Mouse (Mus musculus): ENCODE data around the gene Nebl. TPM values are rescaled to one million over a fixed set of nuclear protein-coding genes. Genes with fewer than 3 reads are reported as not detected.

Nebl gene
- total RNA-seq, 2 experiments from 2014 or later = 0.32 to 0.81 TPM

DNA sequence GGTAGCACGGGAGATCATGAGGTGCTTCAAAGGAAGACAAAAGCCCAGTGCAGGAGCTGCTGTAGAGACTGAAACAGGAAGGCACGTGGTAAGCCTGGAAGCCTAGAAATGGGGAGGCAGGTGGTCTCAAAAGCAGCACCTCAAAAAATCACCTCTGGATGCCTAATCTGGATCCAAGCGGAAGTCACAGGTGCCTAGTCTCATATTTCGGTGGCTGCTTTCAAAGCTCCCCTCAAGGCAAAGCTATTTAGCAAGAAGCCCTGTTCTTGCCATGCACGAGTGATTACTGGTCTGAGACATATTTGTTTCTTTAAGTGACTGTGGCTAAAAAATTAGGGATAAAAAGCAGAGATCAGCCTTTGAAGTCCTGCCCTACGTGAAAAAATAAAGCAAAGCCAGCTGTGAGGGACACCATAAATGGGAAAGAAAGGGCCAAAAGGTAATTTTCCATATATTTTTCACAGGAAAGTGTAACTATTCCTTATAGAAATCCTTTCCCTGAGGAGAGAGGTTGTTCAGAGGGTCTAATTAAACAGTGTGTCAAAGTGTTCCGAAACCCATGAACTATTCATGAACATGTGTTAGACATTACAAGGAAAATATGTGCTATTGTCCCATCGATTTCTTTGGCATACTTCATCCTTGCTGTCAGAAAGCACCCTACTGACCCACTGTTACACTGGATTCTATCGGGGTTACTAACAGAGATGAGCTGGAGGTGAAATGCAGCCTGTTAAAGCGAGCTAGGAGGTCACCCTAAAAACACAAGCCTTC lies 206.9 kb downstream of the Nebl start:
- no peak for DNase-seq (ENCODE audit: low spot score)

DNA sequence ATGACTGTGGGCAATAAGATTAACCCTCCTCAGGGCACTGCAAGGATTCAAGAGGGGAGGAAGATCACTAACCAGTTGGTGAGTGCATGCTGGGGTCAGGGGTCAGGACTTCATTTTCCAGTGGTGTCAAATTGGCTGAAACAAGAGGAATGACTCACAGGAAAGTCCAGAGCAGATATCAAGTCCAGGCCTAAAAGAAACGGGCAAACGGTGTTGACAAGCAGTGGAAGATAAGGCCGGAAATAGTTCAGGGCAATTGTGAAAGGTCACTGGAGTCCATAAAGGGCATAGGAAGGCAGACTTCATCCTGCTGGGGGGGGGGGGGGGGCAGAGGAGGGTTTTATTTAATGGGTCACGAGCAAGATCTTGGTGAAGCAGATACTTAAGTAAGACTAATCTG lies 207.5 kb downstream of the Nebl start:
- DNase-seq (ENCODE audit: low spot score) = no peak

DNA sequence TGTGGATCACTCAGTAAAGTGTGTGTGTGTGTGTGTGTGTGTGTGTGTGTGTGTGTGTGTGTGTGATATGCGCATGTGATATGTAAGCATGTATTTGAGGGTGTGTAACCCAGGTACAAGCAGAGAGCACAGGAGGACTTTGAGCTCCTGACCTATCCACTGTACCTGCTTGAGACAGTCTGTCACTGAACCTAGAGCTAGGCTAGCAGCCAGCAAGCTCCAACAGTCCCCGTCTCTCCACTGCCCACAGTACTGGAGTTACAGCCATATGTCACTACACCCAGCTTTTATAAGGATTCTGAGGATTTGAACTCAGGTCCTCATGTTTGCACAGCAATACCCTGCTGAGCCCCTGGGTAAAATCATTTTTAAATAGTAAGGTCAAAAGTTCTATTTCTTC lies 215.6 kb downstream of the Nebl start:
- no peak for DNase-seq (ENCODE audit: low spot score)

DNA sequence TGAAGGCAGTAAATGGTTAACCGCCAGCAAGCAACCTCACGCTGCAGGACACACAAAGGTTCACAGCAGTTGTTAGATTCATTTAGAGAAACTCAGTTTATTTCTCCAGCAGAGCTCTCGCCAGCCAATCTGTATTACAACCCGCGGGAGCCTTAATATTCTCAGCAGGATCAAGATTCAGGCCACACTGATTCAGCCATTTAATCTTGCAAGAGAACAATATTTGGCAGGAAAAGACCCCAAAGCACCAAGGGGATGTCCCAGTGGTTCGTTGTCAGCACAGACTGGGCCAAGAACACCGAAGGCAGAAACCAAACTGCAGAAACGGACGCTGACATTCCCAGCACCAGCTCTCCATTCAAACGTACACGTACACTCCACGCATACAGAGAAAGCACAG lies 216.5 kb downstream of the Nebl start:
- DNase-seq (ENCODE audit: low spot score) = no peak

DNA sequence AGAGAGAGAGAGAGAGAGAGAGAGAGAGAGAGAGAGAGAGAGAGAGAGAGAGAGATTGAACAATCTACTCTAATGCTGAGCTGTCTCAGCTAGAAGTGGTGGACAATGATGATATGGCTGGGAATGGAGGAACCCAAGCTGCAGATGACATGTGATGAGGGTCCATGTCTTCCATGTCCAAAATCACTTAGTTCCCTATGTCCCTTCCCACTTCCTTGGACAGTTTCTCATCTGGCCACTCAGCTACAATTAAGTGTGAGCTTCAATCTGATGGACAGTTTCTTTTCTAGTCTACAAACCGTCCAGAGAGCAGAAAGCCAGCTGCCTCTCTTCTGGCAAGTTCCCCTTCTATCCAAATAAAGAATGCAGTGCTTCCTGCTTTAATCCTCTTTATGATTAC lies 221.3 kb downstream of the Nebl start:
- no peak for DNase-seq (ENCODE audit: low spot score)

DNA sequence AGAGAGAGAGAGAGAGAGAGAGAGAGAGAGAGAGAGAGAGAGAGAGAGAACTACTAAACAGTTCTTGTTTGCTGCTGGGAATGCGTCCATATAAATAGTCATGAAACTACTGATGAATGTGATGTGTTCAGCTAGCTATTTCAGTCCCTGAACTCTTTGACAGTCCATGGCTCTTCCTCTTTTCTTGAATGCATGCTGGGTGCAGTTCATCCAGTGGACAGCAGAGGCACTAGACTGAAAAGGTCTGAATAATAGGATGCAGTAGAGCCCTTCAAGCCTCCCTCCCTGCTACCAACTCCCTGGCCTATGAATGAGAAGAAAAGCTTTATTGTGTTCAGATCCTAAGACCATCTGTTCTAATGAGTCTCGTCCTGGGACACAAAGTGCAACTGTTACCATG lies 223.9 kb downstream of the Nebl start:
- no peak for DNase-seq (ENCODE audit: low spot score)

DNA sequence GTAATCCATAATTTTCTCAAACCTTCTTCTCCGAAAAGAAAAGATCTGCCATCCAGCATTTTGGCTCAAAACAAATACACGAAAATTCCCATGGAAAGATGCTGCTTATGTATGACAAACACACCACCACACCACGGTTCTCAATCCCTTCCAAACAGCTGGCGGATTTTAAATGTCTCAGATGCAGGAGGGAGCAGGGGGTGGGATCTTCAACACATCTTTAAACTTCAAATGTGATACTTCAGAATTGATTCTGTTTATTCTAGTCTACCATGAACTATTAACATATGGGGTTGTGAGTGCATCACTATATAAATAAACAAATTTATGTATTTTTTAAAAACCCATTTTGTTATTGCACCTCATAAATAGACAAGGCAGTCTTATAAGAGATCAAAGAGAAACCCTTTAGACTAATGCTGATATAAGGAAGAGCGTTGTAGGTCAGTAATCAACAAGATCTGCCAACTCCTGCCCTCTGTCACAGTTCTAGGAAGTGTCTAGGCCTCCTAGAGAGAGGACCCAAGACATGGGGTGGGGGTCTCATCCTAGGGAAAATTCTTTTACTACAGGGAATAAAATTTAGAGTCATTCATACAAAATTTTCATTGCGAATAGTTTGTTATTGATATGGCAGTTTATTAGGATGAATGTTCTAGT lies 227.0 kb downstream of the Nebl start:
- no peak for DNase-seq (ENCODE audit: low spot score)

DNA sequence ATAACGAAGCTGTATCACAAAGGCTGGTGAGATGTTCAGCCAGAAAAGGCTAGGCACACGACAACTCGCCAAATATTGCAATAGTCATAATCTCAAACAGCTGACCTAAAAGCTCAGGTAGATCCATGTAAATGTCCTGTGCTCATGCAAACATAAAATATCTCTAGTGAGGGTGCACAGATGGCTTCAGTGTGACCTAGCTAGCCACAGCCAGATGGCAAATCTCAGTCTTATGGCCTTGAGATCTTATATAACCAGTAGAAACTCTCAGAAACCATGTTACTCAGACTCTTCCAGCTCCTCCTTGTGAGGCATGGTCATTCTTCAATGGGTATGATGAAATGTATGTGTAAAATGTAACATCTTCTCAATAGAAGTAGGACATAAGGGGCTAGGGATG lies 230.2 kb downstream of the Nebl start:
- no peak for DNase-seq (ENCODE audit: low spot score)

DNA sequence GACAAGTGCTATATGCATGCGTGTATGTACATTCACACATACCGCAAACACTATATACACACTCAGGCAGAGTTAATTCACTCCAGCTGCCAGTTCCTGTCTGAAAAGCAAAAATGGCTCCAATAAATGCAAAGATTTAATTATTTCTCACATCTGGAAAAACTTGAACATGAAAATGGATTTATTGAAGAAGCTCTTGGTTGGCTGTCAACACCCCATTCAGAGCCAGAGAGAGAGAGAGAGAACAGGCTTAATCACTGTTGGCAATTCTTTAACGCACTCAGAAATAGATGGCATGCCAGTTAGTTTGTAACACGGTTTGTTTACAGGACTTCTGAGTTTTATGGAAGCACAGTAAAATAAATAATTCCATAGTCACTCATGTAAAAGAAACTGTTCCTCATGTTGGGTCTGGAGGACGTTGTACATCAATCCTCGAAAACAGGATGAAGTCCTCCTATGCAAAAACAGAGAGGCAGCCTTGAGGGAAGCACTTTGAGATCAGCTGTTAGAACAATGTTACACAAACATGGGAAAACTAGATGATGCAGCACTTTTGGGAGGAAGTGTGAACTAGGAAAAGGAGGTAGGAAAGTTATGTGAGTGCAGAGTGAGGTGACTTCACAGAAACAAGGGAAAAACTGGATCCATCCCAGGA lies 265.6 kb downstream of the Nebl start:
- no peak for DNase-seq (ENCODE audit: low spot score)

DNA sequence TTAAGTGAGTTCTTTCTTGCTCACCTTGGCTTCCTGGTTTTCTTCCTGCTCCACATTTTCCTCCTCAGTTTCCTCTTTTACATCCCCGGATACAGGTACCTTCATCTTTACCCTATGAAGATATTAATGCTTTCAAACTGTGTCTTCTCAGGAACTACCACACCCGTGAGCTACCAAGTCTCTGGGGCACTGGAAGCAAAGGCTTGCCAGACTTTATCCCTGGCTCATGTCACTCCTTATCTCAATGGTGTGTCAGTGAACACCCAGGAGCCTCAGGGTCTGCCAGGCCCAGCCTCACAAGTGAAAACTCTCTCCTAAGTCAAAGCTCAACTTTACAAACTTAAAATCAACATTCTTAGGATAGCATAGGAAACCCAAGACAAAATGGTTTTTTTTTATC lies 270.8 kb downstream of the Nebl start:
- no peak for DNase-seq (ENCODE audit: low spot score)

DNA sequence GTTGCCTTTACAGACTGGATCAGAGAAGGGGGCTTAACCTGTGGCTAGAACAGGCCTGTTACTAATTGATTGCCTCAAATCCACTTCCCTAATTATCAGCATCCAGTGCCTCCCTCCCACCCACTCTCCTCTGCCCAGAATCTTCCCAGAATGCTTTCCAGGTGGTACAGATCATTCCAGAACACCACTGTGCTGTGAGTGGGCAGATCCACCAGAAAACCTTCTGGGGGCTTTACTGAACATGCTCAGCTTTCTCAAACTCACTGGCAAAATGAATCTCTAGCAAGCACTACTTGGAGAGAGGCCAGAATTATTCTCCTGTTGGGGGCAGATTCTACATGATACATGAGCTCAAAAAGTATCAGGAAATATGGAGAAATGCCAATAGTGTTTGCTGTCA lies 277.6 kb downstream of the Nebl start:
- no peak for DNase-seq (ENCODE audit: low spot score)

DNA sequence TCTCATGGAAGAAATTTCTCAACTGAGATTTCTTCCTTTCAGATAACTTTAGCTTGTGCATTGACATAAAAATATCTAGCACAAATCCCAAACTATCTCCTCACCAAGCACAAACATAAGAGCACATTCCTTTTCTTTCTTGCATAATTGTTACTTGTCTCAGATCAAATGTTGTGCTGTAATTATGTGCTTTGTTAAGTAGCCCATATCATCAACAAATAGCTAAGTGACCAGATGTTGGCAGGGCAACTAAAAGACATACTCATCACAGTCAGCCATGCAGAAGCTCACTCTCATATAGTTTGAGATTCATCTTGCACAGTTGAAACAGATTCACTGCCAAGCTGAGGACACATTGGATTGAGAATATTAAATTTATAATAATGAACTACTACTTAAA lies 282.9 kb downstream of the Nebl start:
- DNase-seq (ENCODE audit: low spot score) = no peak

DNA sequence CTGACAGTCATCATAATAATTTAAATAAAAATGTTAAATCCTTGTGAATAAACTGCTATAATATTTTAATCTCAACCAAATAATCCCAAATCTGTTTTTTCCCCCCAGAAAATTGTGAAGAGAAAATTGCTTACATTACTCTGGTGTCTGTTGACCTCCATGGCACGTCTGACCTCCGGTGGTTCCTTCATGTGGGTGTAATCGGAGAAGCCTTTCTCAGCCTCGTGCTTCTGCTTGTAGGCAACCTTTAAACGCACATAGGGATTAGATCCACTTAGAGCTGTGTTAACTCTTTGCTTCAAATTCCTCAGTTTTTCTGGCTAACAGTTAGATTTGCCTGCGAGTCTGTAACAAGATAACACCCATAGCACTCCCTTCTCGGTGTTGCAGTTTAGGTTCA lies 287.7 kb downstream of the Nebl start:
- DNase-seq (ENCODE audit: low spot score) = no peak

DNA sequence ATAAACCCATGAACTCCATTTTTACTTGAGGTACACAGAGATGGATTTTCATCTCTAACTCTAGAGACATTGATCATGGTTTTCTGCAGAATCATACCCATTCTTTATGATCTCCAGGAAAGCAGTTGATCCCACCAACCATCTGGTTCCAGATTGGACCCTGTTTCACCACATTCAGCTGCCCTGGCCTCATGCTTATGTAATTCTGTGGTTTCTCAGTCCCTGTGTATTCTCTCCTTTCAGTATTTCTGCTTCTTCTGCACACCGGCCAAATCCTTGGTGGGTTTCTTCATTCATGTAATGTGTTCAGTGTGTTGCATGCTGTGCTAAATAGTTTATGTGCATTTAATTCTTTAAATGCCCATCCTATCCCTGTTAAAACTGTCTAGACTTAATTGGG lies 292.9 kb downstream of the Nebl start:
- no peak for DNase-seq (ENCODE audit: low spot score)

DNA sequence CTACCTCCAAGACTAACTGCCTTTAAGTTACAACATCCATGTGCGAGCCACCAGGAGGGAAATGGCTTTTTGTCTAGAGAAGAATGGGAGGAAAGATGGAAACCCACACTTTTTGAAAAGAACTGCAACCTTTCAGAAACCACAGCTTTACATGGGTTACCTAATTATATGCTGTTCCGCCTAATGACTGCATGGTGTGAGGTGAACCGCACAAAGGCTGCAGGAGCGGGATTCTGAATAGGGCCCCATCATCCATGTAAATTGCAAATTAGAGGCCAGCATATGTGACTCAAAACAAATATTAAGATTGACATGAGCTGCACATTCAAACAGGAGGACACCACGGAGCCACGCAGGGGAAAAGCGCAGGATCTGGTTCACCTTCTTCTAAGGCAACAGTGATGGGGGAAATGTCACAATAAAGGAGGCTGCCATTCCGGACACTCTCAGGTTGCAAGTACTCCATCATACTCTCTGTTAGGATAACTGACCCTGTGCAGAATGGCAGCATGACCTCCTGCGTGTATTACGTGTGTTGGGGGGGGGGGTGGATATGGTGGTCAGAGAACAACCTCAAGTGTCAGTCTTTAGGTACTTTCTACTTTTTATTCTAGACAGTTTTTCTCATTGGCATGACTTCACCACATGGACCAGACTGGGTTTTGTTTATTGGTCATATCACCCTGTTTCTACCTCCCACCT lies 294.4 kb downstream of the Nebl start:
- DNase-seq (ENCODE audit: low spot score) = no peak

DNA sequence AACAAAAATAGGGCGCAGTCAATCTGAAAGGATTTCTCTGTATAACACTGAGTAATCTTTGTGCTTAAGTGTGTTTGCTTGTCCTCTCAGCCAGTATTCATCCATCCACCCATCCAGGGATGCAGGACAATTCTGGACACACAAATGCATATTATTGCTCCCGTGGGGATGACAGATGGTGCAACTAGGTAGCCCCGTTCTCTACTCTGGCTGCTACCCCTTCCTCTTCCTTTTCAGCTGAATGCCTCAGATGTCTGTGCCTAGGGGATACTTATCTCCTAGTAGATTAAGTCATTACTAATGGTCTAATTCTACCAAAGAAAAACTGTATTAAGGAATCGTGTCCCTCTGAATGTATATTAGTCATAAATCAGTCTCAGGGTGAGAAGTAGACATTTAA lies 296.0 kb downstream of the Nebl start:
- DNase-seq (ENCODE audit: low spot score) = no peak

DNA sequence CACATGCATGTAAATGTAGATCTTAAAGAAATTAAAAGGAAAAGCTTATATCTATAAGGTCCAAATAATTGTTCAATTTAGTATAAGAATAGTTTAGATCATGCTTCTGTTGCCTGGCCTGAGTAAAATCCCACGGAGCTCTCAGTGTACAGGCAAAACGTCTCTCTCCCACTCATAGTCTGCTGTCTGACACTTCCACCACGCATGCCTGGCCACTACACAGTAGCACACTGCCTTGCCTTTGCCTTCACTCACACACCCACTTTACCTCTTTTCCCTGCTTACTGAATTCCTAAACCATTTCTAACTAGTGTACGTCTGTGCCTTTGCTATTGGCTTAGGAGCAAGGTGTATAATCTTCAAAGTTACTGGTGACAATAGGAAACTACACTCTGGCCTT lies 302.2 kb downstream of the Nebl start:
- DNase-seq (ENCODE audit: low spot score) = no peak

DNA sequence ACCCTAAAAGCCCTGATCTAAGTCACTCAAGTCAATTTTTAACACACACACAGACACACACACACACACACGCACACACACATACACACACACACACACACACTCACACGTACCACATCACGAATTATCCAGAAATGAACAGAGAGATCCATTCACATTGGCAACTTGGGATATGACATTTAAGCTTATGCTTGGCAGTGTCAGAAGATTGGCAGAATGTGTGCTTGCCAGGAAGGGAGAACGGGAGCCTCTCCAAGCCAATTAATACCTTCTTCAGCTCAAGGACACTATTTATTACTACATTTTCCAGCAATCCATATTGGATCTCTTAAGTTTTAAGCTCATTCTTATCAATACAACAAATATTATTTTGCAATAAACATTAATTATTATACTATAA lies 303.1 kb downstream of the Nebl start:
- DNase-seq (ENCODE audit: low spot score) = no peak

DNA sequence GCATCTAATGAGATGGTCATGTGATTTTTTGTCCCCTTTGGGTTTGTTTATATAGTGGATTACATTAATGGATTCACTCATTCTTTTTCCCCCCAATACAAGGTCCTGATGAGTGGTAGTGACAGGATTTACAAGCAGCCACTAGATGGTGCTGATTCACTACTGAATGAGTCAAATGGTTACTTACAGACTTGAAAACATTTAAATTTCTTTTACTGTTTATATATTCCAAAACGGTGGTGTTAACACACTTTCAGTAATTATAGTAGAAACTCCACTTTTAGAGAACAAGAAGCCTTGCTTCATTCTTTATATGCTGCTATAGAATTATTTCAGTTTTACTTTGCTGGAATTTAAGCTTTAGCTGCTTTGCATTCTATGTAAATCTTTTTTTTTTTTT lies 308.3 kb downstream of the Nebl start:
- peak; percentile 10 for DNase-seq (ENCODE audit: low spot score)

DNA sequence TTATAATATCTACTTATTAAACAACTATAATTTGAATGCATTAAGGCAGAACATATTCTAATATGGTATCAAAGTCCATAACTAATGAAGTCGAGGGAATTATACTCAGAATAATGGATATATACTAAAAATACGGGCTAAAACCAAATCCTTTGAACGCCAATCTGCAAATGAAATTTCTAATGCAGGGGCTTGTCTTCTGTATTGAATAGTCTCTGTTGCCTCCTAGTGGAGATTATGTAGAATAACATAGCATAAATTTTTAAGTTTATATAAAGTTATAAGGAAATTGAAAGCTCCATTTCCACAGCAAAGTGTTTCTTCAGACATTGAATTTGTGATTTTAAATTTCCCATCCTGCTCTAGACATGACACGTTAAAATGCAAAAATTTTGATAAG lies 315.9 kb downstream of the Nebl start:
- DNase-seq (ENCODE audit: low spot score) = no peak

DNA sequence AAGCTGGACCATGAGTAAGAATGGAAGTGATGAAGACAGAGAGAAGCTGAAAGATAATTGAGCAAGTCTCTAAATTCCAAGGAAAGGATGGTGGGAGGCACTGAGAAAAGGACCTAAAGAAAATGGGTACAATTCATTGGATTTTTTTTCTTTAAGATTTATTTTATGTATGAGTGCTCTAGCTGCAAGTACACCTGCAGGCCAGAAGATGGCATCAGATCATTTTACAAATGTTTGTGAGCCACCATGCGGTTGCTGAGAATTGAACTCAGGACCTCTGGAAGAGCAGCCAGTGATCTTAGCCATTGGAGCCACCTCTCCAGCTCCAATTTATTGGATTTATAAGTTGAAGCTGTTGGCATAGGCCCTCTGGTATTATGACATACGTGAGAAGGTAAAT lies 316.9 kb downstream of the Nebl start:
- DNase-seq (ENCODE audit: low spot score) = no peak

DNA sequence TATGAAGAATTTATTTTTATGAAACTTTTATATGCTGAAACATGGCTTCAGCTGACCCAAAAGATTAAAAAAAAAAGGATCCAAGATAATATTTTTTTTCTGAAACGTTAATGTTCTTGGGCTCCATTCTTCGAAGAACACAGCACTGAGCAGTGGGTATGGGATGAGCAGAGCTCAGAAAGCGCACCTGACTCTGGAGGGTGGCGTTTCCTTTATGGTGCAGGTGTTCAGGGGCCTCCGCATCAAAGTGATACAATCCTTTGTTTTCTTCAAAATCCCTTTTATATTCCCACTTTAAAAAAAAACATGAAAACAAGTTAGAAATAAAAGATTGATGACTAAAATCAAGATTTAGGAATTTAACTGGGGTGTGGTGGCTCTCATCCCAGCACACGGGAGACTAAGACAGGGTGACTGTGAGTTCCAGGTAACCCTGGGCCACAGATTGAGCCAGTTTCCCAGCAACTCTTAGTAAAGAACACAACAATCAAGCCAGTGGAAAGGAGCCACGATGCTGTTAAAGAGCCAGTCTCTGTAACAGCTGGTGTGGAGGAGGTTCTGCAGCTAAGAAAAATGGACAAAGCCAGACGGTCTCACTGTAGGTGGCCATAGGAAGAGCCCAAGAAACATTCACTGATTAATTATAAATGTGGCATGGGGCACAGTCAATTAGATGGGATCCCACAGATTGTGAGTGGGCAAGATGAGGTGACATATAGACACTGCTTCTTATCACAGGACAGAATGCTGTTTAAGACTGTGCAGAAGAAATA lies 317.6 kb downstream of the Nebl start:
- DNase-seq (ENCODE audit: low spot score) = no peak

All from gastrocnemius, adult 18-20 months (tissue).